Mouse (Mus musculus): ENCODE data around the gene Kri1. TPM values are rescaled to one million over a fixed set of nuclear protein-coding genes. Genes with fewer than 3 reads are reported as not detected.

Kri1 gene
- total RNA-seq (2021) = 10 to 100 TPM; 43.3 to 46.1 TPM
- long read RNA-seq, experiment 1, partial matches to known transcripts = 4 of 9 reads
- long read RNA-seq, experiment 1, other reads (novel, unspliced or antisense) = 2 of 9 reads
- long read RNA-seq, experiment 2, transcript Kri1-201 (19 exons, 2,598 nt) = major isoform, 7 of 13 reads
- long read RNA-seq, experiment 2, partial matches to known transcripts = 5 of 13 reads
- long read RNA-seq, experiment 2, other reads (novel, unspliced or antisense) = 1 of 13 reads

DNA sequence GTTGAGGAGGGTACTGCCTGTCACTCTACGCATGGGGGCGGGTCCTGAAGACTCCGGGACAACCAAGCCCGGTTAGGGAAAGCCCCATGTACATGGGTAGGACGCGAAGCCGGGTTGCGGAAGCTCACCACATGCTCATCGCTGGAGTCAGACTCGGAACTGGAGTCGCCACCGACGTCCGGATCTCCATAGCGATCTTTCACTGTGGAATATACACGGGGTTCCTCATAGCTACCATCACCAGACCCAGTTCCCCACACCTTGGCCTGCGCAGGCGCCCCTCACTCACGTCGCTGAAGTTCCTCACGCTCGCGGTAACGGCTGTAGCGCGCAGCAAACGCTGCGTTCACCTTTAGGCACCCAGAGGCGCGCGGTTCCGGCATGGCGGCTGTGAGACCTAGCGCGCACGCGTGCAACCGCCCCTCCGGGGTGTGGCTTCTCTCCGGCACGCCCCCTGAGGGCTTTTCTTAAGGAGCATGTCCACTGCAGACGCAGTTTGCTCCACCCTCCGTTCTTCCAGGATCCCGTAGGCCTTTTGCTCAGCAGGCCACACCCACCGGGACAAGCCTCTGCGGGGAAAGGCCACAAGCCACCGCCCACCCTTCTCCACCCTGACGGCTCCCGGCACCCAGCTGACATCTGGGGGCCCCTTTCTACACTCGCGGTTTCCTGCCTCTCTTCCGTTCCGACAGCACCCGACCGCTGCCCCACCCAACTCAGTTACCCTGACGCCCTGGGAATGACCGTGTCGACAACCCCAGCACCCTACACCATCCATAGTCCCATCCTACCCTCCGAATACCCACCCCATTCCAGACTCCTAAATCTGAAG is at the start of gene Kri1:
Kri1 (minus strand) TSS at position 399 of the 832 bp plus-strand sequence.
- no peak; the same call in 1 of the 2 replicates for TF ChIP-seq CTCF (IDR thresholded peaks at IDR 0.05)
- Histone ChIP-seq H3K27ac (peak within 1 kb of the TSS; percentile 89), H3K4me3 (peak within 1 kb of the TSS; percentile 67)
- peak; percentile 95 to 96 for DNase-seq (ENCODE audit: extremely low spot score in 1 of 2, low spot score in 2 of 2)
- intact Hi-C loops (cut with DNase I) = loop anchor here (2.0 kb wide), 1 partner anchor 49 kb away; the partner anchor contains the start of gene Keap1

GRCm38 (mm10) chr9:21336491-21336890 is 48.7 kb upstream of the Kri1 start:
- no peak for TF ChIP-seq CTCF (IDR thresholded peaks at IDR 0.05)
- intact Hi-C loops (cut with DNase I) = loop anchor here (5.0 kb wide), 1 partner anchor 84 kb away; no protein-coding TSS in a partner anchor
- no peak overlapping the region for H3K4me3 ChIP-seq
- H3K27ac ChIP-seq = no peak overlapping the region
- no peak for DNase-seq (ENCODE audit: extremely low spot score in 1 of 2, low spot score in 2 of 2)

DNA sequence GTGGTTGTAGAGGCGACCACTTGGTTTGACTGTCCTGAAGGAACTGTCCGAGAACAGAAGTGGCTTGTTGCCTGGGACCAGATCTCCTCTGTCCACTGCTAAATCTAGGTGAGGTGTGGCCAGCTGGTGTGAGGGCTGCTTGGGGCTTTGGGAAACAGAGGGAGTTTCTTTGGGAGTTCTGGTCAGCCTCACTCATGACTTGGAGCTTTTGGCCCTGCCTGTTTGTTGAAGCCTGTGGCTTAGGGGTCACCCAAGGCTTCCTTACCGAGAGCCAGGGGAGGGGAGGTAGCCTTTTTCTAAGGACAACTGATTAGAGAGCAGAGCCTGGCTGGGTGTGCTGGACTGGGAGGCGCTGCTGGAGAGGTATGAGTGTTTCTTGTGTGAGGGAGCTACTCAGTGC is 47.6 kb upstream of the Kri1 start:
- H3K4me3 ChIP-seq = no peak overlapping the region
- intact Hi-C loops (cut with DNase I) = loop anchor here (5.0 kb wide), 1 partner anchor 83 kb away; no protein-coding TSS in a partner anchor
- no peak overlapping the region for H3K27ac ChIP-seq
- DNase-seq (ENCODE audit: extremely low spot score in 1 of 2, low spot score in 2 of 2) = no peak
- no peak for TF ChIP-seq CTCF (IDR thresholded peaks at IDR 0.05)

- Histone ChIP-seq H3K27ac (no peak overlapping the region), H3K4me3 (no peak overlapping the region)
- no peak for DNase-seq (ENCODE audit: extremely low spot score in 1 of 2, low spot score in 2 of 2)
- intact Hi-C loops (cut with DNase I) = loop anchor here (5.0 kb wide), 1 partner anchor 82 kb away; no protein-coding TSS in a partner anchor
- TF ChIP-seq CTCF (IDR thresholded peaks at IDR 0.05) = no peak; the same call in 1 of the 2 replicates
Observed at GRCm38 (mm10) chr9:21334747-21335146, 47.0 kb upstream of the Kri1 start.

DNA sequence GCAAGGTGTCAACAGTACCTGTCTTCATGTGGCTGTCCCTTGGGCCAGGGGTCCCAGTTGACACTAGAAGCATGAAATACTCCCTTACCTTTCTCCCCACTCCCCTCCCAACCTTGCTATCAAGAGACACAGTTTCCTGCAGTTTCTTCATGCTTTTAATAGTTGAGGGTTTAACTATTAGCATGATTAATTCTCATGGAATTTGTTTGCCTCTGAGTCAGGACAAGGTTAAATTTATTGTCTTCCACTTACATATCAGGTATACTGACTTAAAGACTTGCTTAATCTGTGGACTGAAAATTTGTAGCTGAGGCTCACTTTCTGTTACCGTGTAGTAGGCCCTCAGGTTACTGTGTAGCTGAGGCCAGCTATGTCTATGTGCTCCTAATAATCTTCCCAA is 45.8 kb upstream of the Kri1 start:
- no peak for TF ChIP-seq CTCF (IDR thresholded peaks at IDR 0.05)
- Histone ChIP-seq H3K4me3 (no peak overlapping the region), H3K27ac (no peak overlapping the region)
- intact Hi-C loops (cut with DNase I) = no loop called here
- no peak for DNase-seq (ENCODE audit: extremely low spot score in 1 of 2, low spot score in 2 of 2)

DNA sequence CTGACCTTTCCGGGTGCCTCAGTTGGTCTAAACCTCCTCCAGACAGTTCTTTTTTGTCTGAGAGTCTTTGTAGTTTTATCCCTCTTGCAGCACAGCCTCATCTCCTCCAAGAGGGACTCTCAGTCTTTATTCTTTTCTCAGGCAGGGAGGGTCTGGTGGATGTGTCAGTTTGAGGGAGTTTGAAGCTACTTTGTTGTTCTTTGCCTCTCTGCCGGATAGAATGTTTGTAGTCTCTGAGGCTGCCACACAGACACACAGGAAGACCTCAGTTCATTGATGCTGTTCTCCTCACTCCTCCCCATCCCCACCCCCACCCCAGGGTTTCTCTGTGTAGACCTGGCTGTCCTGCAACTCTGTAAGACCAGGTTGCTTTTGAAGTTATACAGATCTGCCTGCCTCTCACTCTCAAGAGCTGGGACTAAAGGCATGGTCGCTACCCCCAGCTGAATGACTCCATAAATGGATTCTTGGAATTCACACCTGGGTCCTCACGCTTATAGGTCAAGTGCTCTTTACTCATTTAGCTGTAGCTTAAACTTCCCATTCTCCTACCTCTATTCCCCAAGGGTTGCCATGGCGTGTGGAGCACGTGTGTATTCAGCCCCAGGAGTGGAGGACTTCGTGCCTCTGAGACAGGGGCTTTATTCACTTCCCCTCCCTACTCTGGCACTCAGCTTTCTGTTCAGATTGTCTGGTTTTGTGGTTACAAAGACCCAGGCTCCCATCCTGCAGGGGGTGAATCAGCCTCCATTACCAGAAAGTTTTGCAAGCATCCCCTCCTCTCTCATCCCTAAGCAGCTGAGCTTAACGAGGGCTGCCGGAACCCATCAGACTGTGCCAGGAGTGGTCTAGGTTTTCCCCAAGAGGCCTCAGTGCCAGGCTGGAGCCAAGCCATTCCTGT is 44.6 kb upstream of the Kri1 start:
- TF ChIP-seq CTCF (IDR thresholded peaks at IDR 0.05) = no peak
- no peak overlapping the region for H3K4me3 ChIP-seq
- no peak for DNase-seq (ENCODE audit: extremely low spot score in 1 of 2, low spot score in 2 of 2)
- H3K27ac ChIP-seq = no peak overlapping the region
- intact Hi-C loops (cut with DNase I) = no loop called here

GRCm38 (mm10) chr9:21331365-21332140 is 43.8 kb upstream of the Kri1 start:
- Histone ChIP-seq H3K4me3 (no peak overlapping the region), H3K27ac (no peak overlapping the region)
- DNase-seq (ENCODE audit: extremely low spot score in 1 of 2, low spot score in 2 of 2) = no peak
- no peak for TF ChIP-seq CTCF (IDR thresholded peaks at IDR 0.05)
- intact Hi-C loops (cut with DNase I) = no loop called here

- no peak for DNase-seq (ENCODE audit: extremely low spot score in 1 of 2, low spot score in 2 of 2)
- intact Hi-C loops (cut with DNase I) = no loop called here
- H3K27ac ChIP-seq = no peak overlapping the region
- no peak for TF ChIP-seq CTCF (IDR thresholded peaks at IDR 0.05)
- no peak overlapping the region for H3K4me3 ChIP-seq
Observed at GRCm38 (mm10) chr9:21329699-21330289, 42.0 kb upstream of the Kri1 start.

DNA sequence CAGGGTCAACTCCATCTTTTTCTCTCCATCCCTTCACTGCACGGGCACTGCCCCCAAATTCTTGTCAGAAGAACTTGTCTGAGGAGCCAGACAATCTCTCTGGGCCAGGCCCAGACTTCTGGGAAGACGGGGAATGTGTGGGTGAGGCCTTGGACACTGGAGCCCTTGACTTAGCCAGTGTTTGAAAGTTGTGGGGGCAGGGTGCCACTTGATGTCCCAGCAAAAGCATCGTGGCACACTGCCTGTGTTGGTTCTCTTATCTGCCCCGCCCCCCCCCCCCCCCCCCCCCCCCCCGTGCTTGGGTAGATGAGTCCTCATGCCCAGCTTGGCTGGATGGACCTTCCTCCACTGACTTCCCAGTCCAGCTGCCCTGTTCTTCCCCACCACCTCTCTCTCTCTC is 41.3 kb upstream of the Kri1 start:
- no peak for DNase-seq (ENCODE audit: extremely low spot score in 1 of 2, low spot score in 2 of 2)
- no peak overlapping the region for H3K4me3 ChIP-seq
- H3K27ac ChIP-seq = no peak overlapping the region
- no peak for TF ChIP-seq CTCF (IDR thresholded peaks at IDR 0.05)
- intact Hi-C loops (cut with DNase I) = no loop called here

DNA sequence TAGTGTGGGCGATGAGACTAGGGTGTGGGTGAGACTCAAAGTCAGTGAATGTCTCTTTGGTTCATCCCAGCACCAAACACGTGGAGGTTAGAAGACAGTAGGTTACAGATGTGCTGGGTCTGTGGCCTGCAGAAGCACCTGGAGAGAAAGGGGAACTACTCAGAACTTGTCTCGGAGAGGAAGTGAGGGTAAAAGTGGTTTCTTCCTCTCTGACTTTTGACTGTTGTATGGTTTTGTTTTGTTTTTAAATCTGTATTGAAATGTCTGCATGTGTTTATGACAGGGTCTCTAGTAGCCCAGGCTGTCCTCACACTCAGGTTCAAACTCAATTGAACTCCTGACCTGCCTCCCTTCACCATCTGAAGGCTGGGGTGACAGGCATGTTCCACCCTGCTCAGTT is 40.3 kb upstream of the Kri1 start:
- Histone ChIP-seq H3K4me3 (no peak overlapping the region), H3K27ac (no peak overlapping the region)
- TF ChIP-seq CTCF (IDR thresholded peaks at IDR 0.05) = no peak
- intact Hi-C loops (cut with DNase I) = no loop called here
- no peak for DNase-seq (ENCODE audit: extremely low spot score in 1 of 2, low spot score in 2 of 2)

All from left cerebral cortex, adult 2 months (tissue).